Mouse (Mus musculus) olfactory bulb, adult 2 months (tissue): Measurements from ENCODE around the gene Prkag2.

ENCODE experiments used
- CTCF ChIP-seq: fragments of 200-500 bp; IDR thresholded peaks from 2 replicates; pipeline ENCODE4 v1.5.1; 2012; ENCODE audit warnings: low read depth, mild to moderate bottlenecking, low read length, moderate library complexity; ENCODE audit not compliant: insufficient read depth
- POLR2A ChIP-seq: fragments of 200-500 bp; IDR thresholded peaks from 2 replicates; pipeline ENCODE4 v1.6.1; 2012; ENCODE audit warnings: mild to moderate bottlenecking, low read depth, low read length, moderate library complexity; ENCODE audit not compliant: insufficient read depth

DNA sequence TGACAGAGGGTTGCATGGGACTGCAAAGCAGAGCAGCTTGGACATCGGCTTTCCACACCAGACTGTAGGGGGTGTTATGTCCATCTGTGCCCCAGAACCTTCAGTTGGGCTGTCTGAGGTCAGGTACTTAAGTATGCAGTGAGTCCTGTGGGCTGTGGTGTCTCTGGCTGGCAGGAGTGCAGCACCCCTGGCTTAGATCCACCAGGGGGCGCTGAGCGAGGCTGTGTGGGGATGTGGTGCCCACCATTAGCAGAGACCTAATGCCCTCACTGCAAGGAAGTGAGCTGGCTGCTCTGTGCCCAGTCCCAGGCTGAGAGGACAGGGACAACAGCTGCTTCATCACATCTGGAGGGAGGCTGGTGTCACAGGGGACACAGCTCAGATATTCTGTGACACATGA, 116.9 kb downstream of the Prkag2 start:
- TF ChIP-seq POLR2A (no peak), CTCF (peak; percentile 43; the same call in 1 of the 2 replicates)
